Mouse (Mus musculus) urinary bladder, postnatal 25 days (tissue): ENCODE measurements around the gene Mecom.

Experiments used
- DNase-seq: peaks from one replicate; pipeline ENCODE4 v3.0.0; 2022; ENCODE audit warnings: low spot score

Gene Mecom

DNA sequence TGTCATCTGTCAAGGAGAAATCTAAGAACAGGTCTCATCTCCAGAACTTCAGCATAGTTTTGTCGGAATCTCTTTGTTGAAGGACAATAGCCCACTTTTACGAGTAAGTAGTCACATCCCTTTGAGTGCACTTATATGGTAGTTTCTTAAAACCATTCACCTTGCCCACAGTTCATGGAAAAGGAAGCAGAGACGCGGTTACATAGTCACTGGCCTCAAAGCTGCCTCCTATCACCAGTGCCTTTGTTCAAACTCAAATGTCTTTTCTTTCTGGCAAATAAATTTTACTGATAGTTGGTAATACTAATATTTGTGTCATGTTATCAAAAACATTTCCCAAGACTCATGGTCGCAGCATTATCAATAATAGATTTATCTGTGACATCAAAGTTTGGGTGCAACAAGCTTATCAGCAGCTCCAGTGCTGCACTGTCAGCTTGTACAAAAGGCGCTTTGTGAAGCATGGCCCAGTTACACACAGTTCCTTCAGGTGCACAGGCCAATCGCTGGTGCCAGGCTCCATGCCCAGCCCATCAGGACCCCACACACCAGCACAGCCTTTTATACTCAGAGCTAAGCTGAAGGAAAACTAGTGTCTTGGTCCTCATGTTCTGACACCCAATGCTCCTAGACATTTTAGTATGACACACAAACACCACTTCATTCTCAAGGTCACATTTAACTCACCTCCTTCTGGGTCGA is 399.3 kb downstream of the Mecom start:
- no peak for DNase-seq

DNA sequence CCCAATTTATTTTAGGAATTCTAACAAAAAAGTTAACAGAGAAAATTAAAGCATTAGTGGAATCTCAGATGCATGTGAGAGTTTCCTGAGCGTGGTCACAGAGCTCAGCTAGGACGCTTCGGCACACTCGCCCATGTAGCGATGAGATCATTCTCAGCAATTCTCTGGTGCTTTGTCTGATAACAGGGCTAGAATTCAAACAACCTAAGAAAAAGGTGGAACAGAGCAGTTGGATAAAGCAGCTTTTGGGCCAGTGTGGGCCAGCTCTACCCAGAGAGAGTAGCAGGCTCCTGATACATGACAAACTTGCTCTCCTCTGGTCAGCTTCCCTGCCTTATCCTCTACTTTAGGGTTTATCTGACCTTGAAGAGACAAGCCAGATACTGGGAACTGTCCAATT is 402.8 kb downstream of the Mecom start:
- no peak for DNase-seq

DNA sequence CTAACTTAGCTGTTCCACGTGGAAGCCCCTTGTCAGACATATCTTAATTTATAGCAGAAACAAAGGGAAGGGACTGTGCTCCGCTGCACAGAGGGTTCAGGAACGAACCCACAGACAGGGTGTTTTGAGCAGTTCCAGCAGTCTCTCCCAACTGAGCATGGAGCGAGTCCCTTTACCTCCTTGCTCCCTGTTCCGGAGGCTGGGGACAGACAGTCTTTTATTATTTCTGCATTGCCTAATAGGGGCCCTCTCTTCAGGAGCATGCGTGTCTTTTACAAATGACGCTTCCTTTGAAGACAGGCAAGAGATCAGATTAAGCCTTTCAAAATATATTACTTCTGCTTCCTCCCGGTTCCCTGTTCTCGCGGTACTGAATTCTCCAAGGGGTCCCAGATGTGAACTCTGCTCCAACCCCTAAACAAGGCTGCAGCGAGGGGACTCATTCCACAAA is 403.8 kb downstream of the Mecom start:
- DNase-seq: no peak

DNA sequence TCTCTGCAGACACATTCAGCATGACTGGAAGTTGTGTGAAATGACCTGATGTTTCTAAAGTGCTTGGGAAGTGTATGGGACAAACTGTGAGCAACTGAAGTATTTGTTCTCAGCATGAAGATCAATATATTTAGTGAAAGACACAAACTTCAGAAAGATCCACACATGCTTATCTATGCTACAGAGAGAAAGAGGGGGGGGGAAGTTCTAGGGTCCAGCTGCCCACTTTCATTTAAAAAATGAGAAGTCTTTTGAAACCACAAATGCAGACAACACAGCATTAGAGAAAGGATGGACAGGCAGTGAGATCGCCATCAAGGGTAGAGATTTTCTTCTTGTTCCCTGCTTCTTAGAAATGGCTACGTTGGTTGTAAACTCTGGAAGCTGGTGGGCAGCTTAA is 404.4 kb downstream of the Mecom start:
- no peak for DNase-seq

DNA sequence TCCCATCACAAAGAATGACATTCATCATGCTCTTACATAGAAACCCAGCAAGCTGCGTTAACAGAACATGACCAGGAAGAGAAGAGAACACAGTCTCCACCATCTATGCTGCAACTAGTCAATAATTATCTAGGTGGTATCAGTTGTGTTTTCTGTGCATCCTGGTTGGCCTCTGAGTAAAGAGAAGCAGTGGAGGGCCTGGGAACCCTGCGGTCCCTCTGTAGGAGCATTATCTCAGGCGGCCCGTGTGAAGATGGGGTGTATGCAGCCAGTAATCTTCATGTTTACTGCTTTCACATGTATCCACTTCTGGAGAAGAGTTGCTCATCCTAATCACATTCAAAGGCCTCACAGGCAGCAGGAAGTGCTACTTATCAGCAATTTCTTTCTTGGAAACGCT is 407.5 kb downstream of the Mecom start:
- no peak for DNase-seq

DNA sequence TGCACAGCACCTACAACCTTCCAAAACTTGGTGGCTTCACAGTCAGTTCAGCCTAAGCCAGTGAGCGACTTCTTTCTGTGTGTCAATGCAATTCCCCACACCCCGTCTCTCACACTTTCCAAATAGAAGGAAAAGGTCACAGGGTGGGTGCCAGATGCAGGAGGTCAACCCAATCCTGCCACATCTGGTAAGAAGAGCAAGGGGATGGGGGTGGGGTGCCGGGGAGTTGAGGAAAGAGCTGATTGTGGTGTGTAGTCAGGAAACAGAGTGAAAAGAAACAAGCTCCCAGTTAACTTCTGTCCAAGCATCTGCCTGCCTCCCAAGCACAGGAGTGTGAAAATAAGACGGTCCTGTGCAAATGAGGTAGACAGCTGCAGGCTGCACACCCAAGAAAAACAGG is 408.1 kb downstream of the Mecom start:
- no peak for DNase-seq

DNA sequence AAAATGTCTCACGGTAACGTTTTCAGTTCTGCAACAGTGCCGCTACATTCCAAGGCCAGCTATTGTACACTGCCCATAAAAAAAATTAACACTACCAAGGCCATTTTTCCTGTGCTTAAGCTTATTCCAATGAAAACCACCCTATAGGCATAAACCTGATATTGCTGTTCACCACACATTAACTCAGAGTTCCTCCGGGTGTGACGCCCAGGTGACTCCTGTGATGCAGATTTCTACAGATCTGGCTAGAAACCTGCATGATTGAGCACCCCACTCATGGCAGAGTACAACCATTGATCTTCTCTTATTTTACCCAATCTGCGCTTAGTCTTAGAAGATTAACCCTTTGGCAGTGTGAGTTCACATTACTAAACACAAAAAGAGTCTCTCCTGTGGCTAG is 409.2 kb downstream of the Mecom start:
- DNase-seq: no peak

DNA sequence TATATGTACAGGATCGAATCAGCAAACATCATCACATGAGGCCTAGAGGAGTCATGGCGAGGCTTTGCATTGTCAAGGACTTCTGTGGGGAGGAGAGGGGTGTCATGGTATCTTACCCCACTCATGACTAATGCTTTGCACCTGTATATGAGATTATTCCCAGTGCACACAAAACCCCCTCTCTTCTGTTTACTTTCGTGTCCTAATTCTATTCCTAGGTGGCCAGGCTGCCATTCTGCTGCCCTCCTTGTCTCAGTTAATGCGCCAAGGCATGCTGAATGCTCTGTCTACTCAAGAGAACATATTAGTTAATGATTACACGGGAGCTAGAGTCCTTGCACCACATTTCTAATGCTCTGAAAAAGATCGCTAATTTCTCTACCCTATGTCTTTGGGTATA is 412.0 kb downstream of the Mecom start:
- DNase-seq: no peak

DNA sequence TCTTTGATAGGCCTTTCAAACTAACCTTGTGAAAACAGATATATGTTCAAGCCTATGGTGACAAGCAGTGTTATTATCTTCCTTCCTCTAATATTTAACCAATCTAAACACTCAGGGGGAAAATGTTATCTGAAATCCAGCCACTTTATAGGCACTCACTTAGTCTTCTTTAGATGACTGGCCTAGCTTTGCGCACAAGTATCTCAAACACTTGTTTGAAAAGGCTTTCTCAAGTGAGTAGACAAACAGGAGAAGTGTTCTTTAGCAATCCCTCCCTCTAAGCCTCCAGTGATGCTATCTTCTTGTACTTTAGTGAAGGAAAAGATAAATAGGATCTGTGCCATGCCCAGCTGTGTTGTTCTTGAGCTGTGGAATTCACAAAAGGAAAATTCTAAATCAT is 412.7 kb downstream of the Mecom start:
- DNase-seq: no peak

DNA sequence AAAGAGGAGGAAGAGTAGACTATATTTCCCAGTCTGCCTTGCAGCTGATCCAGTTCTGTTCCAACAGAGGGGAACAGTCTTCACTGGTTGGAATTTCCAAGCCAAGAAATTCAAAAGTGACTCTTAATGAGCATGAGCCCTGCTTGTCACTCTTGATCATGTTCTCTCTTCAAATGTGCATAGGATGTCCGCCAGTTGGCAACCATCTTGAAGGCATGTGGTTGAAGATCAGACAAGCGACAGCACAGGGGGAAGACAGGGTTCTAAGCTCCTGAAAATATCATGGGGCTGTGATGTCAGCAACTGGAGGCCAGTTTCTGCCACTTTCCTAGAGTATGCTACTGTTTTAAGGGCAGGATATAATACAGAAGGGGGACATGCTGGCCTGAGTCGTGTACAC is 414.8 kb downstream of the Mecom start:
- no peak for DNase-seq

DNA sequence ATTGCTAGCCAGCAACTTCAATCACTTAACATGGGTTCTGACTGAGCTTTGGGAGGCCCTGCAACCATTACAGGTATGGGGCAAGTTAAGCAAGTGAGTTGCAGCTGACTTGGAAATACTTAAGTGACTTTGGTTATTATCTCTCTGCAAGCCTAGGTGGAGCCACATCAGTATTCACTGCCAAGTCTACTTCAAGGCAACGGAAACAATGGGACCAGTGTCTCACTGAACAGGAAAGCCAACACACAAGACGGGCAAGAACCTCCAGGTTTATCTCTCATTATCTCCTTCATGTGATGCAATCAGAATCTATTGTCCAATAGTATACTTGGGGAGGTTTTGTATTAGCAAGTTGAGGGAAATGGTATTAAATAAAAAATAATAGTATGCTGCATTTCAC is 415.4 kb downstream of the Mecom start:
- no peak for DNase-seq

DNA sequence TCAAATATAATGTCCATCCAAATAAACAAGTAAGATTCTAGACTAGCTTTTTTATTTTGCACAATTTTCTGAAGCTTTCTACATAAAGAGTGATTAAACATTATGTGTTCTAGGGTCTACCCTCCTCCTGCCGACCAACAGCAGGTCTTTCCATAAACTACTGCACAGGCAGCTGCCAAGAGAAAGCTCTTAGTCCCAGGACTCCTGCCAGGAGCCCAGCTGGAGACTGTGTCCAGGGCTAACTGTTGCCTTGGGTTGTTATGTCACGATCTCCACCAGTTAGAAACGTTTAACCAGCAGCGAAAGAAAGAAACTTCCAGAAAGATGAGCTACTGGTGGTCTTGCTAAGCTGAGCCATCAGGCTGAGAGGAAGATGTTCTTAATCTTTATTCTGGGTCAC is 417.3 kb downstream of the Mecom start:
- no peak for DNase-seq

DNA sequence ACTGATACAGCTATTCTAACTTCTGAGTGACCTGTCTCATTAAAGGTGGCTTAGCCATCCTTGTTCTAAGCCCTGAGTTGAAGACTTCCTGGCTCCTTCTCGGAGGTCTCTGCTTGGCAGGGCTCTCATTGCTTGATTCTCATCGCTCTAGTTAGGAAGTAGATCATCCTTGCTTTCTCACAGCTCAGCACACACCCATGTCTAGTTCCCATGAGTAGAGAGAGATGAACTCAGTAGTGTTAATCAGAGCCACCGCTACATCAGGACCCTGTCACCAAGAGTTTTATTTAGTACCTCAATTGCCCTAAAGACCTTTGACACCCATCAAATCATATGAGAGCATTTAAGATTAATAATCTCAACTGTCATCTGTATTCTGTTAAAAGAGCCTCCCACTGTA is 425.2 kb downstream of the Mecom start:
- DNase-seq: no peak

DNA sequence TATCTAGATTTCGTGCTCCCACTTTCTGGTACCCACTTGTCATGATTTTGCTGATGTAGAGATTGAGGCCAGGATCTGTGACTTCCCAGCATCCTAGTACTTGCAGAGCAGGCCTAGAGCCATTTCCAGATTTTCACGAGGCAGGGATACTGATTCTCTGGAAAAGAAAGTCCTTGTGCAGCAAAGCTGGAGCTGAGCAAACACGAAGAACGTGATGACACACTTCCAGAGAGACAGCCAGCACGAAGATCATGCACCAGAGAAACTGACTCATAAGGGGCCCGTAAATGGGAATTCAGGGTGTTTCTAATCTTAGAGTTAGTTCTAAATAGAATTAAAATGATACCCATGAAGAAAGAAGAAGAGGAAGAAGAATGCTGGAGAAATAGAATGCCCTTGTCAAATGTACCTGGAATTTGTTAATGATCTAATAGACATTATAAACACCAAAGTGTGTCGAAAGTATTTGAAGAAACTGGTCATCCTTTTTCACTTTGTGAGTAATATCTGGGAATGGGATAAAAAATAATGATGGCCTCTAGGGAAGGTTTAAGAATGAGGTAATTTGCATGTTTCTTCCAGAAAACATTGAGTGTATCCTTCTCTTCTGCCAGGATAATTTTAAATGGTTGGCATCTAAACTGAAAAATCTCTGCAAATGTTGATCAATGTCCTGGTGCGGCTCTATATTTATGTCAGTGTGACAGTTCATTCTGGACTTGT is 426.9 kb downstream of the Mecom start:
- DNase-seq: no peak

DNA sequence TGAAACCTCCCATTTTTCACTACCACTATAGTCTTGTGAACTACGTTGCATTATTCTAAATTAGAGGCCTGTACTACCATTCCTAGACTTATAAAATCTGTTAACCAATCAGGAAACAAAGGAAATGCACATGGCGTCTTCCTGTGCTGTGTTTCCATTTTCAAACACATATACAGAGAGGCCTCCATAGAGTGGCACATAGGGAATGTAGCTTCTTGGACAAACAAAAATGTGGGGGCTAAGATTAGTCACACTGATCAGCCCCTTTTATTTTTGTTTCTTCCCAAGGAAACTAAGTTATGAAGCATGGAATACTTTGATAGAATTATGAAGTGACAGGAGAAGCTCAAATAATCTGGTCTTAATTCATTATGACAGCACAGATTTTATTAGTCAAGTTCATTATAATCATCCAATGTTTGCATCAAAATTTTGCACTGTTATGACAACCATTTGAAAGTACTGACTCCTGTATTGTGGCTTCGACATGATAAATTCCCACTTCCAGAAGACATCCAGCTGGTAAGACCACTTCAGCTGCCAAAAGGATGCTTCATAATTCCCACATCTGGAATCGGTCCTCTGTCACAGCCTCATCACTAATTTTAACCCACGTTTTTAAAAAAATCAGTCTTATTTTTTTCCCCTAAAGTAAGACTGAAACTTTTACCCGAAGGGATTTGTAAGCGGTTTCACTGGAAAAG is 429.1 kb downstream of the Mecom start:
- no peak for DNase-seq

DNA sequence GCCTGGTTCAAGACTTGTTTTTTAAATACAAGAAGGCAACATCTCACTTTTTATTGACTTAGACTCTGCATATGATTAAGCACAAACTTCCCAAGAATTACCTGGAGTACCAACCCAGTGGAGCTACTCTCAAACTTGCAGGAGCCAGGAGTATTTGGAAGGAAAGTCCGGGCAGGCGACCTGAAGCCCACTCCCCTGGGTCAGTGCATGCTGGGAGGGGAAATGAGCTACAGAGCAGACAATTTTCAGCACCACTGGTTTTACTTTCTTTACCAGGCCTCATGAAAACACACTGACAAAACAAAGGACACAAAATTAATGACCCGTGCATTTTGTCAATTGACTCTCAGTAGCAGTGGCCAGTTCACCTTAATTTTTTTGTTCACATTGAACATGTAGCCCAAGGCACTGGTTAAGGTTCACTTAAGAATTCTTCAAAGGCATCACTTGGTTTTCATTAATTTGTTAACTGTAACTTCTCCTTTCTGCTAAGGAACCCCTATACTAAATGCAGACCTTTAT is 434.5 kb downstream of the Mecom start:
- DNase-seq: no peak

DNA sequence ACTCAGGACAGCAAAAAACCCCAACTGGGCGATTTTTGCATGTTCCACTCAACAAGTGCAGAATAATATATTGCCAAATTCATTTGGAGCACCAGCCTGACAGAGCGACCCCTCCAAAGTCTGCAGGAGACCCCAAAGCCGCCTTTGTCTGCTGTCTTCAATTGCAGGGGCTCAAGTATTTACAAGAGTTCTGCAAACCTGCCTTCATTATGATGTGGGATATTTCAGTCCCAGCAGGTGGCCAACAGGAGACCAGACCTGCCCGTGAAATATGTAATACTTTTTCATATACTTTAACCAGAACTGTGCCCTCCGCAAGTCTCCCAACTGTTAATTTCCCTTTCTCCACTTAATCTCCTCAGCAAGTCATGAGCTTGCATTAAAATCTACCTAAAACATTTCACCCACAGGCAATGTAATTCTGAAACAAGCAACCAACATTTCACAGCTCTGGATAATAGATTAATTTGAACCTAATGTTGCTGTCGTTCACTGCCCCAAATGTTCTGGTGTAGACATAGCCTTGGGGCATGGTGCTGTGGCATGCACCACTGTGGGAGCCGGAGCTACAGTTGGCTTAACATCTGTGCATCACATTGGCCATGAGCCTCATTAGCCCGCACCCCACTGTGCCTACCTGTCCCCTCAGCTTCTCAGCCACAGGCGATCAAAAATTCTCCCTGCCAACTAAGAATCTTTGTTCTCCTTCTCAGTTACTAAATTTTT is 439.7 kb downstream of the Mecom start:
- no peak for DNase-seq

DNA sequence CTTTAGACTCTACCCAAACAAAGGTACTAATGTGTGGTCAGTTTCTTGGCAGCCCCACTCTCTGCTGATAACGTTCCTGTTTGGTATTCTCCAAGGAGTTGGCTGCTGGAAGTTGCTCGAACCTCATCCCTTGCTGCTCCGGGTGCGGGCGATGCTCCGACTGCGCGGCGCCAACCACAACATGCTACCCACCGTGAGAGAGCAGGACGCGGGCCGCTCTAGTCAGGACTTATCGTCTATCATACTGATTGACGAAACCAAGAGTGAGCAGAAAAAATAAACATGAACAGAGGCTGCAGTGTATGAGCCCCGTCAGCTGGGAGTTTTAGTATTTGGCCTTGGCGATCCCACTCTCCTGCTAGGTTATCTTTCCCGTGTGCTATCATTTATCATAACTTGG is 441.3 kb downstream of the Mecom start:
- DNase-seq: no peak

DNA sequence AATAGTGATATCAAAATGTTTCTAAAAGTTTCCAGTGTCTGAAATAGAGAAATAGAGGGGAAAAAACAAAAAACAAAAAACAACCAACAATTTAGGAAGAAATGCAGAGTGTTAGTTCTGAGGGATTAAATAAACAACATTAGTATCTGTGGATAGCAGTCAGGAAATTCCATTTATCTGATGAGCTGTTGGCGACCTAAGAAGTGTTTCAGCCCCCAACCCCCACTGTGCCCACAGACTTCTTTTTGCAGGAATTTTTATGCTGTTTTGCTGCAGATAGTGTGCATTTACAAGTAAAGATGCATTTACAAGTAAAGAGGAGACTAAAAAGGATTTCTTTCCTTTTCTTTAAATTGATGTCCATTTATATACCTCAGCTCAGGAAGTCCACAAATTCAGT is 441.9 kb downstream of the Mecom start:
- no peak for DNase-seq

DNA sequence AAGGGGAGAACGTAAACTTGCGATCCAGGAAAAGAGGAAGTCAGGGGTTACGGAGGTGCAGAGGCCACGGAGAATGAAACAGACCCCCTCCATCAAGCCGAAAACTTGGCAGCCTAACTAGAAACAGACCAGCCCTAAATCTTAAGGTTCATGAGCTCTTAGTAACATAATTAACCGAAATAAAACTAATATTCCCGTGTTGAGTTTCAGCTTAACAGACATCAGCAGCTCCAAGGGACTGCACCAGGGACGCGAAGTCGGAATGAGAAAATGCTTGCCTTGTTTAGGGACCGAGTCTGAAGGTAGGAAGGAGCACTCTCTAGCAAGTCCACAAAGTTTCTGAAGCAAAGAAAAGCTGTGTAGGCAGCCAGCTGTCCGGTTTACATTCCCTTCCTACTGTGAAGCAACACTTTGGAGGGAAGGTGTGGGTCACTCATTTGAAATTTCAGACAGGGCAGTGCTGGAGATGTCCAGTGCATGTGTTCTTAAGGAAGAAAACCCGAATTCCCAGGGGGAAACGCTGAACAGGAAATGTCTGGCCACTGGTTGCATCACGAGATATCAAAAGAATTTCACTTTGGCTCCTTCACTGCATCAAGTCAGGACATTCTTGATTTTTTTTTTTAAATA is 442.5 kb downstream of the Mecom start:
- no peak for DNase-seq

DNA sequence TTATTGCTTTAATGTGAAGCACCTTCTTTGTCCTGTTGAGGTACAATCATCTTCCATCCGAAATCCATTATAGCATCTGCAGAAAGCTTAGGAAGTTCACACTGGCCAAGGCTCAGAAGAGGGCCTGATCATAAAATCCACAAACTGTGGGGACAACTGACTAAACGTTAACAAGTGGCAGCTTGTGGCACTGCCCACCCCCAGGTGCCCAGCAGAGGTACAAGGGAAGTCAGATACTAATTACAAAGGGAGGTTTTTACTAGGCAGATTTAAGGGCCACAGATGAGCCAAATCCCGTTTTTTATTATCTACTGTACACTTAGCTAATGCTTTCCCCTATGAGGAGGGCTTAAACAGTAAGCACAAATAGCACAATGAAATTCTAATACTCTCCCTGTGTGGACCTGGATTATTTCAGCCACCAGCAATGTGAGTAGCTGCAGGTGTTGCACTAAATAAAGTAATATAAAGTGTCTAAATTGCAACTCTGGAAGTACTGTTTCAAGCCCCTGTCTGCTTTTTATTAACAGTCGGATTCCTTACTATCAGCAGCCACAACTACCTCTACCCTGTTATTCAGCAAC is 443.2 kb downstream of the Mecom start:
- no peak for DNase-seq

DNA sequence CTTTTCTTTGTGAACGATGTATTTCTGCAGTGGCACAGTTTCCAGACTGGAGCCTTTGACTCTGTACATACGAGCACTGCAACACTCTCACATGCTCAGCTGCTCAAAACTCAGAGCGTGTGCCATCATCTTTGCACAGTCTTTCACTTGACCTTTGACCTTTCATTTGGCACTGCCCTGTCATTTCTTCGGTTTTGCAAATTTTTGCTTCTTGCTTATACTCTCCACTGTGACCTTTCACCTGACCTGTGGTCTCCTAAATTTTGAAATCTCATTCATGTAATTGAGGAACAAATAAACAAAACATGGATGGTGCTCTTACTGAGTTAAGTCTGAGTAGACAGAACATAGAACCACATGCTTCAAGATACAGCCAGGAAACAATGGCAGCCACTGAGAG is 446.7 kb downstream of the Mecom start:
- no peak for DNase-seq
